Mouse (Mus musculus) v-Abl transformed pro-B cells (cell line): ENCODE data around the gene Gm14326.
"Not testable (repeated sequence)": the region's sequence is repeated elsewhere in the genome, so short reads cannot be mapped to it uniquely, and the experiment has no call there.

Experiments used
- in situ Hi-C, 2 experiments: fragments of 400-800 bp; cut with MboI; formaldehyde crosslinking; loops; one replicate each; pipeline ENCODE4 v1.15.1; 2025; ENCODE audit not compliant: unreplicated experiment in 2 of 2

Gm14326 gene

GRCm38 (mm10) chr2:177957145-177957544 lies at the start of gene Gm14326:
Gm14326 (minus strand) TSS chr2:177957297.
- in situ Hi-C loops = not testable (repeated sequence)

- in situ Hi-C loops = not testable (repeated sequence)
Measured at GRCm38 (mm10) chr2:177974814-177975213, 17.7 kb upstream of the Gm14326 start.

- in situ Hi-C loops = not testable (repeated sequence)
Measured at GRCm38 (mm10) chr2:177956734-177957133, 363 bp downstream of the Gm14326 start.

GRCm38 (mm10) chr2:177925563-177926103 lies 31.5 kb downstream of the Gm14326 start, which contains the start of gene Zfp972:
Zfp972 (minus strand) TSS chr2:177925613.
- in situ Hi-C loops = loop anchor here (25.0 kb wide), 1 partner anchor 137 kb away; no protein-coding TSS in a partner anchor

- in situ Hi-C loops = not testable (repeated sequence)
Measured at GRCm38 (mm10) chr2:177903276-177903675, 53.8 kb downstream of the Gm14326 start.

GRCm38 (mm10) chr2:177898171-177898570 lies 58.9 kb downstream of the Gm14326 start:
- in situ Hi-C loops = not testable (repeated sequence)

GRCm38 (mm10) chr2:177897046-177897578 lies 60.0 kb downstream of the Gm14326 start, which contains the start of gene Gm14327:
Gm14327 (plus strand) TSS chr2:177897096.
- in situ Hi-C loops = not testable (repeated sequence)

GRCm38 (mm10) chr2:177887743-177888142 lies 69.4 kb downstream of the Gm14326 start:
- in situ Hi-C loops = not testable (repeated sequence)
